Mouse (Mus musculus) testis, adult 2 months (tissue): ENCODE results near the gene Fosl1.

Experiments
- CTCF ChIP-seq: fragments of 200-500 bp; IDR thresholded peaks from 2 replicates; pipeline ENCODE4 v1.5.1; 2012; ENCODE audit warnings: low read depth, mild to moderate bottlenecking, inconsistent platforms, low read length, moderate library complexity; ENCODE audit not compliant: control insufficient read depth, insufficient read depth, insufficient replicate concordance
- POLR2A ChIP-seq: fragments of 200-500 bp; IDR thresholded peaks from 2 replicates; pipeline ENCODE4 v1.6.1; 2012; ENCODE audit warnings: low read depth, mild to moderate bottlenecking, inconsistent platforms, low read length, moderate library complexity; ENCODE audit not compliant: control insufficient read depth

DNA sequence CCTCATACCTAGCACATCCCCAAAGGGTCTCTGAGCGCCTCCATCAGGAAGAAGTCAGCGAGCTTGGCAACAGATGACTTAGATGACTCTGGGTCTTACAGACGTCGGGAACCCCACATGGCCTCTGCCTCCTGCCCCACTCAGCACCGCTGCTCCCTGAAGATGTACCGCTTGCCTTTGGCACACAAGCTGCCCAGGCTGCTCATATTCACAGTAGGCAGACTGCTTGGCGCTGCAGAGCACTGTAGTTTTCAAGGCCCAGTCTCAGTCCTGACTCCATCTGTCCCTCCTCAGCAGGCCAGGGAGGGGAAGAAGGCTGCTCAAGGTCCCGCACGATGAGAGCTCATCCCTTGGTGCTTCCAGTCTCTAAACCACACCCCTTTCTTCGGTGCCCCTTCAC lies 25.1 kb upstream of the Fosl1 start:
- TF ChIP-seq POLR2A (no peak), CTCF (no peak)
